Mouse (Mus musculus) E14TG2a.4 (cell line): ENCODE results near the gene Fam241a.

Source experiments
- CTCF ChIP-seq: conservative IDR thresholded peaks from 2 replicates; pipeline ENCODE4 v1.5.1; 2014; ENCODE audit warnings: low read length
- NANOG ChIP-seq: IDR thresholded peaks from 2 replicates; pipeline ENCODE4 v1.6.1; 2014; ENCODE audit warnings: borderline replicate concordance, low read length, mixed read lengths
- POU5F1 ChIP-seq: IDR thresholded peaks from 2 replicates; pipeline ENCODE4 v1.6.1; 2014; ENCODE audit warnings: low read length, borderline replicate concordance

DNA sequence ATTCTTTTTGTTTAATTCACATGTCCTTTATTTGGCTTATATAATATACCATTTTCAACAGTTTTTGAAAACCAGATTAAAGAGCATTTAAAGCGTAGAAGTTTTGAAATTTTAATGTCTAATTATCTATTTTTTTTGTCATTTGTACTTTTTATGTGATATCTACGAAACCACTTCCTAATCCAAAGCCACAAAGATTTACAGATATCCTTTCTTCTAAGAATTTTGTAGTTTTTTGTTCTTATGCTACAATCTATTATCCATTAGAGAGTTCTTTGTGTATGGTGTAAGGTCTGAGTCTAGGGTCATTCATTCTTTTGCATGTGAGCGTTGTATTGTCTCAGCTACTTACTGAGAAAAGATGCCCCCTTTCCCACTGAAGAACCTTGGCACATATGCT, 21.4 kb upstream of the Fam241a start:
- no peak for TF ChIP-seq CTCF
- no peak for TF ChIP-seq NANOG
- no peak for TF ChIP-seq POU5F1
